Mouse (Mus musculus) large intestine, adult 2 months (tissue): ENCODE measurements around the gene Cd24a. TPM values are rescaled to one million over a fixed set of nuclear protein-coding genes. Genes with fewer than 3 reads are reported as not detected.

Experiments
- DNase-seq: peaks from one replicate; pipeline ENCODE4 v3.0.0-alpha.2; 2012; ENCODE audit warnings: low read depth, low spot score
- WGBS: fragments of 180-500 bp; shearing (Covaris S2); methylation state at CpG from one replicate; pipeline ENCODE4 v1.1.7; 2018; 5-methylcytosine and 5-hydroxymethylcytosine counted together
- polyA plus RNA-seq: library from polyadenylated mRNA; depleted of rRNA; stranded (reverse); fragments of >200 nt; gene quantifications from 2 replicates; pipeline ENCODE4 v1.2.3, GENCODE M21; 2012; rRNA removed

Gene Cd24a
- polyA plus RNA-seq: 186 and 194 TPM in 2 replicates

DNA sequence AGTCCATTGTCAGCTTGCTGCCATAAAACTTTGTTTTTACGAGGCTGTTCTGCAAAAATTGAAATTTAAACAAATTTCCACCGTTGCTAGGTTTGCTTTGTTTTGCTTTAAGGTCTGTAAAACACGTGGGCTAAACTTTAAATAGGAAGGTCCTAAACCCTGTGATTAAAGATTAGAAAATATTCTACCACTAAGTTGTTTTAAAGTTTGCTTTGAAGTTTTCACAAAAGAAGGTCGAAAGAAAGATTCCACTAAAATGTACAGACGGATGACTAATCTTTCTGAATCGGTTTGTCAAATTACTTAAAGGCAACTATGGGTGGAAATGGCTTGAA, at the start of gene Cd24a:
Gene Cd24a, plus strand, starts transcription at position 288 of the 335 bp plus-strand sequence.
- DNase-seq: no peak
- 1% methylated on average over 6 of the region's 6 CpGs for WGBS

DNA sequence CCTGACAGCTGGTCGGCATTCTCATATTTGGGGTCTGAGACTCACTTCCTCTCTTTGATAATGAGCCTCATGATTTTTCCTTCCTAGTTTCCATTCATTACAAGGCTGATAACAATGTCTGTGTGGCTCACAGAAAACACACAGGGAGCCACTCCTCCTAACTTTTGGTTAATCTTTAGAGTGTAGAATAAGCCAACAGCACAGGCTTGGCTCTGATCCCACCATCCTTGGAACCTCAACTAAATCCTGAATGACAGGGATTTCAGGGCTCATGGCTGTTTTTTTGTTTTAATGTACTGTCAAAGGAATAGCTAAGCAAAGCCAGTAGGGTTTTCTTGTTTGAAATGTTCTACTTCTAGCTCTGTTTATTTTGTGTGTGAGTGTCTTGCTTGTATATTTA, 43.7 kb upstream of the Cd24a start:
- 26% methylated on average over 1 of the region's 1 CpGs for whole genome bisulfite sequencing
- no peak for DNase-seq

DNA sequence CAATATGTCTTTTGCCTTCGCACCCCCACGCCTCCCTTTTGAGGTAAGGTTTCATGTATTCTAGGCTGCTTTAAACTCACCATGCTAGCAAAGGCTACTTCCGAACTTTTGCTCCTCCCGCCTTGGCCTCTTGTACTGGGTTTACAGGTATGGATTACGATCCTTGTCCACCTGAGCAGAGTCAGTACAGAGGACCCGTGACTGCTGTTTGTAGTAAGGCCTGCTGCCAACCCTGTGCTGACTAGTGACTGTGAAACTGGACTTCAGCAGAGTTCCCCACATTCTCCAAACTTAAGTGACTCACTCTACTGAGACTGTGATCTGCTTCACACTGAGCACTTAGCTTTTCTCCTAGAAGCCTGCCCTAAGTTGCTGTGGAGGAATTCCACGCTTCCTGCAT, 40.4 kb upstream of the Cd24a start:
- no peak for DNase-seq
- WGBS: 52% methylated on average over 7 of the region's 7 CpGs

DNA sequence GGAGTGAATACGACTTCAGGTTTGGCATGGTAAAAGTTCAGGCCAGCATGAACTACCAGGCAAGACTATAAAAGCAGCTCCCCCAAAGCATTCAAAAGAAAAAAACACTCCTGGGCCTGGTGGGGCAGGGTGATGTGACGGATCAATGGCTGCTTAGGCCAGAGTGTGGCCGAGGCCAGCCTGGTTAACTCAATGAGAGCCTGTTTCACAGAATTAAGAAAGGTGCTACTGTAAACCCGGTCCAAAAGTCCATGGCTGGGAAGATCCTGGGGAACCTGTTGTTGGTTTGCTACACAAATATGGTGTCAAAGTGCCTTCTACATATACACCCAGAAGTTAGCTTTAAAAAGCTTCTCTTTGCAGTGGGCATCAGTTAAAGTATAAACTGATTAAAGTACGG, 39.3 kb upstream of the Cd24a start:
- no peak for DNase-seq

DNA sequence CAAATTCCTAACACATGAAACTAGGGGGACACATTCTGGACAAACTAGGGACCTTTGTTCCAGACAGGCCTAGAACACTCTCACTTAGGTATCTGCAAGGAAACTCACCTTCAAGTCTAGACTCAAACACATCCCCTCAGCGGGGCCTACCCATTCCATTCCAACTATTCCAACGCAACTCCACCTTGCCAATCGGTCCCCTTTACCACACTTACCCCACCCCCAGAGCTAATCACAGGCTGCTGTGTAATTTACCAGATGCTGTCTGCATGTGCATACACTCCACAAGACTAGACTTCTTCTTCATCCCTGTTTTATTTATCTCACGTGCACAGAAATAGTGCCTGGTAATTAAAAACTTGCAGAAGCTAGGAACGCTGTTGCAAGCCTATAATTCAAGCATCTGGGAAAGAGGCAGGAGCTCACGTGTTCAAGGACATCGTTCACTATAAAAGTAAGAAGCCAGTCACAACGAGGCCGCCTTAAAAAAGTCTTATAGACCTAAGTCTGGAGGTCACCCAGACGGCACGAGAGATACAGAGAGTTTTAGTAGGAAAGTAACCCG, 38.3 kb upstream of the Cd24a start:
- DNase-seq: no peak
- WGBS: 4% methylated on average over 12 of the region's 12 CpGs

More for the DNA sequence above, 39.3 kb upstream of the Cd24a start:
- 34% methylated on average over 5 of the region's 5 CpGs for WGBS

DNA sequence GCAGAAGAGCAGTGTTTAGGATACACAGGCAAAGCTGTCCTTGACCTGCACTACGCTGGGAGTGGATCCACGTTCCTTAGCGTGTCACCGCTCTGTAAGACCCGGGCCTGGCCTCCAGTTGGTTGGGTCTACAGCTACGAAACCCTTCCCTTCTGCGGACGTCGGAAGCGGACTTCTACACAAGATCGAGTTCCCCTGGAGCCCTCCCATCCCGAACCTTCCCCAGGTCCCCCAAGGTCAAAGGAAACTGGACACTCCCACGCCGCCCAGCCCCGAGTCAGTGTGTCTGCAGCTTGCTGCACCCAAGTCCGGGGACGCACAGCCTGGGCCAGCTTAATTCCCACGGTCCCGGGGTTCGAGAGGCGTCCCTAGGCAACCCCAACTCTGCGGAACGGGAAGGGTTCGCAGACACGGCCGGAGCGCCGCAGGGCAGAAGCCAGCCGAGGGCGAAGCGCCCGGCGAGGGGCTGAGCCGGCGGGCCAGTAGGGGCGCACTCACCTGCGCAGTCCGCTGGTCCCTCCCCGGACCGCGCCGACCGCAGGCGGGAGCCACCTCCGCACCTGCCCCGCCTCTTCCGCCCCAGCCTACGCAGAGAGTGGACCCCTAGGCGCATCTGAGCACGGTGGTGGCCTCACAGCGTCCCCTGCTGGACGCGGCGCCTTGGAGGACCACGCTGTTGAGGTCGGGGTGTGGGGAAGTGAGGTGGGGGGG, 37.5 kb upstream of the Cd24a start, which contains the start of gene 1700021F05Rik:
Gene 1700021F05Rik, minus strand, starts transcription at position 553 of the 711 bp plus-strand sequence.
- under 1% methylated on average over 51 of the region's 56 CpGs for WGBS
- DNase-seq: no peak

DNA sequence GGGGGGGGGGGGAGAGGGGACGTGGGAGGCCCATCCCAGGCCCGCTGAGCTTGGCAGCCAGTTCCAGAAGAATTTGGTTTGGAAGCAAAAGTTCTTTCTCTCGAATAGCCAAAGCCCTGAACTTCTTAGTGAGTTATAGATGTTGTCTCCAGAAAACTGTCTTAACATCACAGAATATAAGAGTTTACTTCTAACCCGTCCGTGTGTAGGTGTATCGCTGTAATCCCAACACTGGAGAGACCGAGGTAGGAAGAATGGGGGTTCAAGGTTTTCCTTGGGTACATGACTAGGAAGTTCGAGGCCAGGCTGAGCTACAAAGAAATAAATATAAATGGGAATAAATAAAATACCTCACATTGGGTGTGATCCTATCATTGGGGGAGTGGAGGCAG, 36.9 kb upstream of the Cd24a start:
- DNase-seq: no peak
- WGBS: 24% methylated on average over 8 of the region's 8 CpGs

DNA sequence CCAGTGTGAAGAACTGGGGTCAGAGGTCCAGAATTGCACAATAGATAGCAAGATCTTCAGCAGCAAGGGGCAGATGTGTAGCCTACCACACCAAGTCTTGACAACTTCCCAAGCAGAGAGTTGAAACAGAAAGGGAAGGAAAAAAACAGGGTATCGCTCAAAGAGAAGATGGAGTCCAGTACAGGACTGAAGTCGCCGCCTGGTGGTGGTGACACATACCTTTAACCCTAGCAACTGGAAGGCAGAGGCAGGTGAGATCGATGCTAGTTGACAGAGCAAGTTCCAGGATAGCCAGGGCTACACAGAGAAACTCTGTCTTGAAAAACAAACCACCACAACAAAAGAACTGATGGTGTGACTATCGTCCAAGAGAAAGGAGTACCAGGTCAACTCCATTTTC, 28.7 kb upstream of the Cd24a start:
- DNase-seq: no peak

DNA sequence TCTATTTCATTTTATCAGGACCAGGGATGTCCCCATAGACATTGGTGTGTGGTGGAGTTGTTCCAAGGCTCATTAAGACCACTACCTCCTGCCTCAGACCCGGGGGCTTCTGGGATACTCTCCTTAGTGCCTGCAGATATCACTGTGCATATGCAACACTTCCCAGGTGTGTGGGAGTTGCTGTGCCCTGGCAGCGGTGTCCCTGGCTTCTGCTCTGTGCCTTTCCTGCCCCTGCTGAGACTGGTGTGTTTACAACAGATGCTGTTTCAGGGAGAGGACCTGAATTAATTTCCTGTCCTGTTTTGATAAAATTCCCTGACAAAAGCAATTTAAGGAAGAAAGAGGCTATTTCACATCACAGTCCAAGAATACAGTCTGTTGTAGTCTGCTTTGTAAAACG, 27.2 kb upstream of the Cd24a start:
- WGBS: 43% methylated on average over 3 of the region's 3 CpGs
- DNase-seq: no peak

More for the DNA sequence above, 28.7 kb upstream of the Cd24a start:
- WGBS: 45% methylated on average over 5 of the region's 5 CpGs

DNA sequence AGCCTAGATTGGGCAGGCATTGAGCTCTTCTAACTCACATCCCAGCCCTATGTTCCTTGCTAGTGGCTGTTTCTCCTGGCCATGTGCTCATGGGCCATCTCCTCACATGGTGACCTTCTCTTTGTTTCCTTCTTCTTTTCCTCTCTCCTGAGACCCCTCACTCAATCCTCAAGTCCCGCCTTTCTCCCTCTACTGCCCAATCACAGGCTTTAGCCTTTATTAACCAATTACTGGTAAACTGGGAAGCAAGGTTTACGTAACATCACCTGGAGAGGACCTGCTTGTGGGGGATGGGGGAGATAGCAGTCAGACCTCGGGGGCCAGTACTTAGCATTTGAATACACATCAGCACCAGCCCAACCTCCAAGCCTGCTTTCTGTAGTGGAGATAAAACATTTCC, 26.7 kb upstream of the Cd24a start:
- no peak for DNase-seq
- WGBS: 55% methylated on average over 3 of the region's 3 CpGs

DNA sequence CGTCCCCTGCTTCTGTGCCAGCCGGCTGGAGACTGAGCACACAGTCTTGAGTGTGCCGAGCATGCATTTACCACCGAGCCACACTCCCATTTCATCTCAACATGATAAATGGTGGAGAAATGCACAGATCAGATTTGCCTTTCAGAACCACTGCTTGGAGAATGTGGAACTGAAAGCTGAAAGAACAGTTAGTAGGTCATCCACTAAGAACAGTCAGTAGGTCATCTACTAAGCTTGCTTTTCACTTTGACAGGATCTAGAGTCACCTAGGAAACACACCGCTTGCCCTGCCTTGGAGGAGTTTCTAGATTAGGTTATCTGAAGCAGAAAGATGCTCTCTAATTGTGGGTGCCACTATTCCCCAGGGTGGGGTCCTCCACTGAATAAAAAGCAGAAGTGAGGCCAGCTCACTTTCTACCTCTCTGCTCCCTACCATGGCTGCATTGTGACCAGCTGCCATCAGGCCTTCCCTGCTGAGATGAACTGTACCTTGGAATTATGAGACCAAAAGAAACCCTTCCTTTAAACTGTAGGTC, 20.4 kb upstream of the Cd24a start:
- no peak for DNase-seq
- WGBS: 86% methylated on average over 5 of the region's 5 CpGs

DNA sequence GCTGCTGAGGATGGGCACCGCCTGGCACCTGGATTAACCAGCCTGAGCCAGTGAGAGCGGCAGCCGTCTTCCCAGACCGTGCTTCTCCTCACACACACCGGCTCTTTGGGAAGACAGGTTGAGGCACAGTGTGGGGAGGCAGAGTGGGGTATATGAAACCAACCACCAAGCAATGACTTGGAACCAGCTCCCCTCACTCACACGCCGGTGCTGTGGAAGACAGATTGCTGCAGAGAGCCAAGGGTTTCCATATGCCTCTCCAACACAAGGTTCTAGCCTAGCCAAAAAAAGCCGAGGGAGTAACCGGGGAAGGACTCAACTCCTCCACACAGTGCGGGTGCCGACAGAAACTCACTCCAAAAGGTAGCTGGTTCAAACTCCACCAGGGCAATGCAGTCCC, 18.8 kb upstream of the Cd24a start:
- WGBS: 80% methylated on average over 11 of the region's 11 CpGs
- DNase-seq: no peak

DNA sequence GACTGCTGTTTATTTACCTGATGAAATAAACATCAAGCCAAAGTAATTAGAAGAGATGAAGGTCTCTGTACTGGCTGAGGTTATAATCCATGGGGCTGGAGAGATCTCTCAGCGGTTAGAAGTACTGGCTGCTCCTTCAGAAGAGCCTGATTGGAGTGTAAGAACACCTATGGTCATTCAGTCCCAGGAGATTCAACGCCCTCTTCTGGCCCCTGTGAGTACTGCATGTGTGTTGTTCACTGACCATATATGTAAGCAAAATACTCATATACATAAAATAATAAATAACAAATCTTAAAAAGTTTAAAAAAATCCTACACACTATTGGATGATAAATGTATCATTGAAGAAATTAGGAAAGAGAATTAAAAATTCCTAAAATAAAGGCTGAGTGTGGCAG, 17.3 kb upstream of the Cd24a start:
- DNase-seq: no peak
- 39% methylated on average over 2 of the region's 2 CpGs for WGBS

DNA sequence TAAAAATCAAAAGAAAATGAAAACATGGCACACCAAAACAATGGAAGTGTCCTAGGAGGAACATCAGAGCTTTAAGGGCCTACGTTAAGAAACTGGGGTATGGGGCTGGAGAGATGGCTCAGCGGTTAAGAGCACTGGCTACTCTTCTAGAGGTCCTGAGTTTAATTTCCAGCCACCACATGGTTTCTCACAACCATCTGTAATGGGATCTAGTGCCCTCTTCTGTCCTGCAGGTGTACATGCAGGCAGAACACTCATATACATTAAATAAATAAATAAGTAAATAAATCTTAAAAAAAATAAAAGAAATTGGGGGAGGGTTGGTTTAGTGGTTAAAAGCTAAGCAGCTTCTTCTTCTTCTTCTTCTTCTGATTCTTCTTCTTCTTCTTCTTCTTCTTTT, 16.8 kb upstream of the Cd24a start:
- 93% methylated on average over 2 of the region's 2 CpGs for WGBS
- DNase-seq: no peak

DNA sequence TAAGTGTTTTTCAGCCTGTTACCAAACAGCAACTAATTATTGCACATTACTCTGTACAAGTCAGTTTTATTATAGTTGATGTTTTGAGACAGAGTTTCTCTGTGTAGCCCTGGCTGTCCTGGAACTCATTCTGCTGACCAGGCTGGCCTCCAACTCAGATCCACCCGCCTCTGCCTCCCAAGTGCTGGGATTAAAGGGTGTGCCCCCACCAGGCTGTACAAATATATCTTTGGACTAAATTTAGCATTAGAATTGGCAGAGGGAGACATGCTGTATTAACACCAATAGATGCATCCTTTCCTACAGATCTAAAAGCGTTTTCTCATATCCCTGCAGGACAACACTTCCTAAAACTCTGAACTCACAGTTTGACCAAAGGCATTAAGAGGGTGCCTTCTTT, 3.7 kb upstream of the Cd24a start:
- DNase-seq: no peak
- WGBS: 72% methylated on average over 2 of the region's 2 CpGs

DNA sequence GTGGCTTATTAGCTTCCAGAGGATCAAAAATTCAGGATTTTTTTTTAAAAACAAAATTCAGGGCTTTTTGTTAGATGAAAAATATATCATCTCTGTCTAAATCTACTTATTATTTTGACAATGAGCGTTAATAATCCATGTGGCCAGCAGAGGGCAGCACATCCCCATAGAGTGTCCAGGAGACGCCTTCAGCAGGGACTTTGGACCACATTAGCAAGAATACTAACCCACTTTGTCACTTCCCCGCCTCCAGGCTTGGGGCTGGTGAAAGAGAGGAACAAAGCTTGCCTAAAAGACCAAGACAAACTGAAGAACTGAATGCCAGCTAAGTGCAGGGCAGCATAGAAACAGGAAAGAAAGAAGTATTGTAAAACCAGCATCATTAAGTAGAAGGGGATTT, 3.1 kb upstream of the Cd24a start:
- under 1% methylated on average over 3 of the region's 3 CpGs for WGBS

DNA sequence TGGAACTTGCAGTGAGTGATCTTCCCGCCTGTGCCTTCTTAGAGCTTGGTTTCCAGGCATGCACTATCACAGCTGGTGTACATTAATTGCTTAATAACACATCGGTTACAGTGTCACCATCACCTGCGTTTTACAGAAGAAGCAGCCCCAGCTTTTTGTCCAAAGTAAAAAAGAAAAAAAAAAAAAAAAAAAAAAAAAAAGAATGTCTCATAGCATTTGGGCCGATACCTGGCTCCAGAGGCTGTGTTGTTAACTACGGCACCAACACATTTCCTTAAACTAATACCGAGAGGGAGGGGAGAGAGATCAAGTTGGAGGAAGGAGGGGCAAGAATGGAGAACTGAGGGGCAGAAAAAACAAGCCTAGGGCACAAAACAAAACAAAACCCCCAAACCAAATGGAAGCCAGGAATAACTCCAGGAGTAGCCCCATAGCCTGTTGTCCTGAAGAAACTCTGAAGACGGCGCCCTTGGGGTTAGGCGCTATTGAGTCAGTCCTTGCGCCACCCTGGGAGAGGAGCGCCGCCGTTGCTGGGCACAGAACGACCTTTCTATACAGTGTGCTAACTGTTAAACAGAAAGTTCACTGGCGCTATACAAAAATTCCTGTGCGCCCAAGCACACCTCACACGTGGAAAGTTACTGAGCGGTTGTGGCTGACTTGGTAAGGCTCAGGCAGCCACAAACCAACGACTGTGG, 636 bp upstream of the Cd24a start:
- 14% methylated on average over 19 of the region's 19 CpGs for WGBS

More for the DNA sequence above, 3.1 kb upstream of the Cd24a start:
- DNase-seq: no peak

DNA sequence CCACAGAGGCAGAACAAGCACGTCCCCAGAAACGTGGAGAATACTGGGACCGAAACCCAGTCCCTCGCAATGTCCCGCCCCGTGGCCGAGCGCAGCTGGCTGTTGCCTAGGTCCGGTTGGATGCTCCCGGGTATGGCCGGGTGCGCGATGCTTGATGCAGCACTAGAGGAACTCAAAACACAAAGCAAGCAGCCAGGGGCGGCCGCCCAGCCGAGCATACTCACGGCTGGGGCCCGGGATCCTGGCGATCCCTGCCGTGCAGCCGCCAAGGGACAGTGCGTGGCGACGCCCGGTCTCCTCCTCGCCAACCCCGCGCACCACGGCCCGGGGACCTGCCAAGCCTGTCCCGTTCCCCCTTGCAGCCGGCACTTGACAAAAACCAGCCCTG, 276 bp downstream of the Cd24a start:
- WGBS: under 1% methylated on average over 32 of the region's 32 CpGs
- no peak for DNase-seq

More for the DNA sequence above, 636 bp upstream of the Cd24a start:
- DNase-seq: no peak

DNA sequence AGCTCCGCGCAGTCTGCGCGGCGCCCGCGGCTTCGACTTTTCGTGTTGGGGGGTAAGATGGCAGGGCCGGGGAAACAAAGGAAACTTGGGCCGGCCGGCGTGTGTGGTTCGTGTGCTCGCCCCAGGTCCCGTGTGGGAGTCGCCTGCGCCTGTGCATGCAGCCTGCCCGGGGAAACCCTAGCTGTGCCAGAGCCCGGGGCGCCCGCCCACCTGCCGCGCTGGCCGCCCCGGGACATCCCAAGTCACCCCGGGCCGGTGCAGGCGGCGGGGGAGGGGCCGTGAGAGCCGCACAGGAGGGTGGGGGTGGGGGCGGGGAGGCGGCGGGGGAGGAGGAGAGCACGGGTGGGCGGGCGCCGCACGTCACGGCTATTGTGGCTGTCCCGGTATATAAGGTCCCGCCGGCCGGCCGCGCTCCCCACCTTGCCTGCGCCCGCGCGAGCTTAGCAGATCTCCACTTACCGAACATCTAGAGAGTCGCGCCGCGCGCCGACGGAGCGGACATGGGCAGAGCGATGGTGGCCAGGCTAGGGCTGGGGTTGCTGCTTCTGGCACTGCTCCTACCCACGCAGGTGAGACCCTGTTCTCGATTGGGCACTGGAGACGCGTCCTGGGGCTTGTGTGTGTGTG, 783 bp downstream of the Cd24a start:
- DNase-seq: no peak
- 1% methylated on average over 58 of the region's 65 CpGs for WGBS
